Mouse (Mus musculus) left cerebral cortex, adult 9 months (tissue): ENCODE data around the gene G0s2.
"Not testable (repeated sequence)": the region's sequence is repeated elsewhere in the genome, so short reads cannot be mapped to it uniquely, and the experiment has no call there.

ENCODE experiments used
- DNase-seq, 2 experiments: peaks; one replicate each; pipeline ENCODE4 v3.0.0; 2022; ENCODE audit warnings: low spot score in 2 of 2

G0s2 gene

GRCm38 (mm10) chr1:193253895-193254294 is 19.1 kb downstream of the G0s2 start:
- DNase-seq = not testable (repeated sequence)

GRCm38 (mm10) chr1:193252616-193253015 is 20.4 kb downstream of the G0s2 start:
- no peak for DNase-seq

- no peak for DNase-seq
Observed at GRCm38 (mm10) chr1:193251386-193251785, 21.6 kb downstream of the G0s2 start.

GRCm38 (mm10) chr1:193250026-193250425 is 23.0 kb downstream of the G0s2 start:
- peak in 1 of 2 experiments; percentile 49 for DNase-seq

- DNase-seq = no peak
Observed at GRCm38 (mm10) chr1:193244235-193244634, 28.8 kb downstream of the G0s2 start.

GRCm38 (mm10) chr1:193243571-193244193 is 29.3 kb downstream of the G0s2 start:
- no peak for DNase-seq

- DNase-seq = no peak
Observed at GRCm38 (mm10) chr1:193242863-193243262, 30.2 kb downstream of the G0s2 start.

GRCm38 (mm10) chr1:193242238-193242637 is 30.8 kb downstream of the G0s2 start:
- peak; percentile 79 to 95 for DNase-seq

GRCm38 (mm10) chr1:193241436-193241835 is 31.6 kb downstream of the G0s2 start:
- no peak for DNase-seq

- DNase-seq = no peak
Observed at GRCm38 (mm10) chr1:193238426-193238825, 34.6 kb downstream of the G0s2 start.

- DNase-seq = no peak
Observed at GRCm38 (mm10) chr1:193234930-193235329, 38.1 kb downstream of the G0s2 start.

GRCm38 (mm10) chr1:193234130-193234645 is 38.8 kb downstream of the G0s2 start:
- no peak for DNase-seq

GRCm38 (mm10) chr1:193232732-193233131 is 40.3 kb downstream of the G0s2 start:
- no peak for DNase-seq

GRCm38 (mm10) chr1:193230935-193231334 is 42.1 kb downstream of the G0s2 start:
- no peak for DNase-seq

GRCm38 (mm10) chr1:193230531-193230930 is 42.5 kb downstream of the G0s2 start:
- no peak for DNase-seq

- no peak for DNase-seq
Observed at GRCm38 (mm10) chr1:193229570-193229969, 43.4 kb downstream of the G0s2 start.

GRCm38 (mm10) chr1:193227537-193227936 is 45.5 kb downstream of the G0s2 start:
- DNase-seq = no peak

- no peak for DNase-seq
Observed at GRCm38 (mm10) chr1:193226724-193227522, 46.1 kb downstream of the G0s2 start.

- DNase-seq = no peak
Observed at GRCm38 (mm10) chr1:193226114-193226513, 46.9 kb downstream of the G0s2 start.

GRCm38 (mm10) chr1:193225531-193225930 is 47.5 kb downstream of the G0s2 start:
- no peak for DNase-seq
